Mouse (Mus musculus): Measurements from ENCODE around the gene Psmb7.

GRCm38 (mm10) chr2:38653293-38653619 lies 9.4 kb upstream of the Psmb7 start:
- TF ChIP-seq CTCF (IDR thresholded peaks at IDR 0.05; ENCODE audit: low read depth) (no peak), EP300 (optimal IDR thresholded peaks at IDR 0.05) (no peak)
